Mouse (Mus musculus) midbrain, embryonic 13.5 days (tissue): ENCODE results near the gene Tacr1. TPM values are rescaled to one million over a fixed set of nuclear protein-coding genes. Genes with fewer than 3 reads are reported as not detected.
"Not testable (repeated sequence)": the region's sequence is repeated elsewhere in the genome, so short reads cannot be mapped to it uniquely, and the experiment has no call there.

Source experiments
- ATAC-seq: fragments of 200-750 bp; cut with Nextera tagmentation; 2 replicates; pipeline ENCODE4 v1.8.0; 2017; ENCODE audit warnings: mild to moderate bottlenecking, moderate TSS enrichment, moderate library complexity
- H3K27ac ChIP-seq: fragments of 300-500 bp; sonication (generic); 2 replicates; pipeline ENCODE4 v1.5.1; 2015; ENCODE audit warnings: inconsistent platforms, mild to moderate bottlenecking, moderate library complexity
- H3K27me3 ChIP-seq: fragments of 300-500 bp; sonication (generic); 2 replicates; pipeline ENCODE4 v1.6.1; 2015; ENCODE audit warnings: mild to moderate bottlenecking, inconsistent platforms
- H3K36me3 ChIP-seq: fragments of 300-500 bp; sonication (generic); 2 replicates; pipeline ENCODE4 v1.6.1; 2015; ENCODE audit warnings: mild to moderate bottlenecking, inconsistent platforms
- H3K4me1 ChIP-seq: fragments of 300-500 bp; sonication (generic); replicated peaks from 2 replicates; pipeline ENCODE4 v1.6.1; 2015; ENCODE audit warnings: inconsistent platforms
- H3K4me2 ChIP-seq: fragments of 300-500 bp; sonication (generic); replicated peaks from 2 replicates; pipeline ENCODE4 v1.6.1; 2015; ENCODE audit warnings: moderate library complexity, mild to moderate bottlenecking, inconsistent platforms
- H3K4me3 ChIP-seq: fragments of 300-500 bp; sonication (generic); replicated peaks from 2 replicates; pipeline ENCODE4 v1.5.1; 2015; ENCODE audit warnings: mild to moderate bottlenecking, inconsistent platforms
- H3K9ac ChIP-seq: fragments of 300-500 bp; sonication (generic); replicated peaks from 2 replicates; pipeline ENCODE4 v1.6.1; 2015; ENCODE audit warnings: mild to moderate bottlenecking, inconsistent platforms
- H3K9me3 ChIP-seq: fragments of 300-500 bp; sonication (generic); 2 replicates; pipeline ENCODE4 v1.6.1; 2016; ENCODE audit warnings: mild to moderate bottlenecking, inconsistent platforms
- WGBS: fragments of 180-500 bp; shearing (Covaris S2); methylation state at CpG from one replicate; pipeline ENCODE4 v1.1.7; 2015; 5-methylcytosine and 5-hydroxymethylcytosine counted together
- polyA plus RNA-seq: library from polyadenylated mRNA; unstranded; fragments of >200 nt; fragmentation: Nextera tagmentation; extraction: Ambion mirVana; gene quantifications from 2 replicates; pipeline ENCODE4 v1.2.1, GENCODE M21; 2015

The Tacr1 gene
- polyA plus RNA-seq: 2.2 and 3.5 TPM in 2 replicates

- H3K27me3 ChIP-seq: peaks cover 45% of the 10 kb centered on the region
- under 1% methylated on average over 27 of the region's 28 CpGs for WGBS
- no peaks in the 10 kb centered on the region for H3K9me3 ChIP-seq
- peak within 1 kb of the TSS; percentile 71 for H3K27ac ChIP-seq
- peak within 1 kb of the TSS; percentile 74 for H3K4me2 ChIP-seq
- peak within 1 kb of the TSS; percentile 43 for H3K4me3 ChIP-seq
- H3K4me1 ChIP-seq: peaks cover 34% of the 10 kb centered on the region
- peak; percentile 96 for ATAC-seq
- peak within 1 kb of the TSS; percentile 59 for H3K9ac ChIP-seq
- no peaks in the 10 kb centered on the region for H3K36me3 ChIP-seq
Observed at GRCm38 (mm10) chr6:82401595-82402451, at the start of gene Tacr1. Tacr1 (plus strand) TSS chr6:82402334.

- no peak overlapping the region for H3K4me3 ChIP-seq
- no peaks in the 10 kb centered on the region for H3K9me3 ChIP-seq
- H3K9ac ChIP-seq: no peak overlapping the region
- H3K27ac ChIP-seq: no peak overlapping the region
- H3K27me3 ChIP-seq: no peaks in the 10 kb centered on the region
- H3K4me1 ChIP-seq: 0 out of 2 replicates have a peak, but pooled peaks cover 3% of the 10 kb centered on the region
- H3K4me2 ChIP-seq: no peak overlapping the region
- 97% methylated on average over 3 of the region's 3 CpGs for WGBS
- no peak for ATAC-seq
- no peaks in the 10 kb centered on the region for H3K36me3 ChIP-seq
Observed at GRCm38 (mm10) chr6:82376144-82376543, 26.0 kb upstream of the Tacr1 start.

GRCm38 (mm10) chr6:82383556-82383955 is 18.6 kb upstream of the Tacr1 start:
- Histone ChIP-seq H3K36me3 (no peaks in the 10 kb centered on the region), H3K4me1 (no peaks in the 10 kb centered on the region), H3K4me3 (no peak overlapping the region), H3K4me2 (no peak overlapping the region), H3K27ac (no peak overlapping the region), H3K27me3 (no peaks in the 10 kb centered on the region), H3K9ac (no peak overlapping the region), H3K9me3 (no peaks in the 10 kb centered on the region)
- 95% methylated on average over 5 of the region's 5 CpGs for WGBS
- ATAC-seq: no peak

GRCm38 (mm10) chr6:82402501-82403495 is 664 bp downstream of the Tacr1 start:
- peak overlapping the region; percentile 43 for H3K4me3 ChIP-seq
- peaks cover 34% of the 10 kb centered on the region for H3K4me1 ChIP-seq
- H3K27me3 ChIP-seq: peaks cover 45% of the 10 kb centered on the region
- peak overlapping the region; percentile 74 for H3K4me2 ChIP-seq
- H3K9ac ChIP-seq: peak overlapping the region; percentile 59
- WGBS: 2% methylated on average over 34 of the region's 34 CpGs
- H3K9me3 ChIP-seq: no peaks in the 10 kb centered on the region
- H3K36me3 ChIP-seq: no peaks in the 10 kb centered on the region
- peak; percentile 58 for ATAC-seq
- peak overlapping the region; percentile 71 for H3K27ac ChIP-seq

- no peak overlapping the region for H3K4me3 ChIP-seq
- no peak overlapping the region for H3K9ac ChIP-seq
- ATAC-seq: no peak
- 78% methylated on average over 6 of the region's 6 CpGs for WGBS
- no peak overlapping the region for H3K27ac ChIP-seq
- 0 out of 2 replicates have a peak, but pooled peaks cover 3% of the 10 kb centered on the region for H3K4me1 ChIP-seq
- no peak overlapping the region for H3K4me2 ChIP-seq
- no peaks in the 10 kb centered on the region for H3K9me3 ChIP-seq
- no peaks in the 10 kb centered on the region for H3K36me3 ChIP-seq
- no peaks in the 10 kb centered on the region for H3K27me3 ChIP-seq
Observed at GRCm38 (mm10) chr6:82418367-82418766, 16.2 kb downstream of the Tacr1 start.

GRCm38 (mm10) chr6:82420222-82420621 is 18.1 kb downstream of the Tacr1 start:
- no peaks in the 10 kb centered on the region; the same call in 1 of the 2 replicates for H3K9me3 ChIP-seq
- no peaks in the 10 kb centered on the region for H3K27me3 ChIP-seq
- peak; percentile 34; the same call in 1 of the 2 replicates for ATAC-seq
- no peak overlapping the region for H3K4me2 ChIP-seq
- no peaks in the 10 kb centered on the region for H3K36me3 ChIP-seq
- 36% methylated on average over 4 of the region's 4 CpGs for WGBS
- no peak overlapping the region for H3K4me3 ChIP-seq
- H3K4me1 ChIP-seq: 0 out of 2 replicates have a peak, but pooled peaks cover 3% of the 10 kb centered on the region
- H3K9ac ChIP-seq: no peak overlapping the region
- H3K27ac ChIP-seq: no peak overlapping the region

GRCm38 (mm10) chr6:82428890-82429289 is 26.8 kb downstream of the Tacr1 start:
- no peaks in the 10 kb centered on the region for H3K27me3 ChIP-seq
- 60% methylated on average over 6 of the region's 6 CpGs for WGBS

GRCm38 (mm10) chr6:82429766-82430165 is 27.6 kb downstream of the Tacr1 start:
- Histone ChIP-seq H3K9ac (no peak overlapping the region), H3K9me3 (no peaks in the 10 kb centered on the region; the same call in 1 of the 2 replicates), H3K27me3 (no peaks in the 10 kb centered on the region), H3K4me1 (0 out of 2 replicates have a peak, but pooled peaks cover 3% of the 10 kb centered on the region), H3K36me3 (no peaks in the 10 kb centered on the region), H3K4me2 (no peak overlapping the region), H3K4me3 (no peak overlapping the region), H3K27ac (no peak overlapping the region)
- no peak for ATAC-seq
- WGBS: 53% methylated on average over 6 of the region's 6 CpGs

More at GRCm38 (mm10) chr6:82428890-82429289, 26.8 kb downstream of the Tacr1 start:
- Histone ChIP-seq H3K36me3 (no peaks in the 10 kb centered on the region), H3K9ac (no peak overlapping the region), H3K4me3 (no peak overlapping the region), H3K4me1 (0 out of 2 replicates have a peak, but pooled peaks cover 3% of the 10 kb centered on the region), H3K4me2 (no peak overlapping the region), H3K9me3 (no peaks in the 10 kb centered on the region; the same call in none of the 2 replicates), H3K27ac (no peak overlapping the region)
- ATAC-seq: no peak

GRCm38 (mm10) chr6:82437174-82437573 is 35.0 kb downstream of the Tacr1 start:
- no peak overlapping the region for H3K27ac ChIP-seq
- no peak overlapping the region for H3K9ac ChIP-seq
- no peak overlapping the region for H3K4me2 ChIP-seq
- H3K4me1 ChIP-seq: no peaks in the 10 kb centered on the region
- no peak overlapping the region for H3K4me3 ChIP-seq
- H3K27me3 ChIP-seq: no peaks in the 10 kb centered on the region
- no peaks in the 10 kb centered on the region for H3K9me3 ChIP-seq
- H3K36me3 ChIP-seq: no peaks in the 10 kb centered on the region
- 83% methylated on average over 4 of the region's 4 CpGs for WGBS
- ATAC-seq: no peak

- peak; percentile 40; the same call in 1 of the 2 replicates for ATAC-seq
- not testable (repeated sequence) for H3K36me3 ChIP-seq, H3K4me2 ChIP-seq, H3K4me1 ChIP-seq, H3K9ac ChIP-seq, H3K27me3 ChIP-seq, H3K4me3 ChIP-seq, H3K9me3 ChIP-seq
- H3K27ac ChIP-seq: 0 out of 2 replicates have a peak overlapping the region, but pooled peaks have one; percentile 3
- WGBS: 61% methylated on average over 8 of the region's 8 CpGs
Observed at GRCm38 (mm10) chr6:82452206-82453095, 50.3 kb downstream of the Tacr1 start.

GRCm38 (mm10) chr6:82455245-82455644 is 53.1 kb downstream of the Tacr1 start:
- H3K4me2 ChIP-seq: no peak overlapping the region
- H3K27me3 ChIP-seq: no peaks in the 10 kb centered on the region
- no peak overlapping the region for H3K4me3 ChIP-seq
- H3K36me3 ChIP-seq: no peaks in the 10 kb centered on the region
- H3K9me3 ChIP-seq: no peaks in the 10 kb centered on the region
- H3K4me1 ChIP-seq: peaks cover 6% of the 10 kb centered on the region; the same call in 1 of the 2 replicates
- no peak overlapping the region for H3K27ac ChIP-seq
- WGBS: 80% methylated on average over 3 of the region's 3 CpGs
- ATAC-seq: no peak
- H3K9ac ChIP-seq: no peak overlapping the region
